Mouse (Mus musculus) mature B cell (primary cell): ENCODE results near the gene Sh3gl2.

ENCODE experiments used
- in situ Hi-C: fragments of 300-500 bp; cut with MboI; formaldehyde crosslinking; loops from 2 replicates; pipeline ENCODE4 v1.14.3; 2019

Sh3gl2 gene

DNA sequence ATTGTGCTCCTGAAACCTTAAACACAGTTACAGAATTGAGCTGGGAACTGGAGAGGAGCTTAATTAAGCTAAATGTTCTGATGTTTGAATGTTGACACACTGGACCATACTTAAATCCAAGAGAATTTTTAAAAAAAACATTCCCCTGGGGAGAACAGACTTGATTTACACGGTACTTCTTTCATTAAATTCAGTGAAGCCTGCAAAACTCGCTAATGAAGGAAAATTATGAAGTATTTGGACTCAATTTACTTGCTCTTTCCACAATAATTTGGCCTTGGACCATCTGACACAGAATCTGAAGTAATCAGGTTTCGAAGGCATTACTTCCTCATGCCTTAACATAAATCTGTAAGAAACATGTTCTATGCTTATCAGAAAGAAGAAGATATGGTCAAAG is 408.4 kb downstream of the Sh3gl2 start:
- in situ Hi-C loops = no loop called here

DNA sequence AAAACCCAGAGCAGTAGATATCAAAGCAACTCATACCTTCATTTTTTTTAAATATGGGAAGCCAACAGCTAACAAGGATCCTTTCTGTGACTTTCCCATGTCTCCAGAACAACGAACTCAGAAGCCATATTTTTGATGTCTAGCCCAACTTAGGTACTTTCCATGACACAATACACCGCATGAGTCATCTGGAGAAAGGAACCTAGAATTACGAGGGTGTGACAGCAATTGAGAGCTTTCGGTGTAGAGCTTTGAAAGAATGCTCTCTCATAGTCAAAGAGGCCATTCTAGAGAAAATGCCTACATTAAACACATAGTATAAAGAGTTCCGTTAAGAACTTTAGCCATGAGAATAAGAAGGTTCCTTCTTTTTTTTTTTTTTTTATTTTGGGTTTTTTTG is 413.8 kb downstream of the Sh3gl2 start:
- in situ Hi-C loops = no loop called here

DNA sequence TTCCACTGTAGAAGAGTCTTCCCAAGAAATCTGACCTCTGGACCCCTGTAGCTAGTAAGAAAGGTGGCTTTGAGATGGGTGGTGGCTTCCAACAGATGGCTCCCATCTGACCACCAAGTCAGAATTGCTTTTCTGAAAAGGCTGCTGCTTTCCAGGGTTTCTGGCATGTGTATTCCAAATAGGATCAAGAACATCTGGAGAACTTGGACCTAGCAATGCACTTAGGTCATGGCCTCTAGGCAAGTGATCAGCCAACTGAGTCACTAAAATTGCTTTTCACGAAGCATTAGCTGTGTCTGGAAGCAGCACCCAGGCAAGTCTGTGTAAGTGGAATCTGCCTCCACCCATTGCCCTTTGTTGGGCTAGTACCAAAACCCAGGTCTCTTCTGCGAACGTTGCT is 414.3 kb downstream of the Sh3gl2 start:
- in situ Hi-C loops = no loop called here

DNA sequence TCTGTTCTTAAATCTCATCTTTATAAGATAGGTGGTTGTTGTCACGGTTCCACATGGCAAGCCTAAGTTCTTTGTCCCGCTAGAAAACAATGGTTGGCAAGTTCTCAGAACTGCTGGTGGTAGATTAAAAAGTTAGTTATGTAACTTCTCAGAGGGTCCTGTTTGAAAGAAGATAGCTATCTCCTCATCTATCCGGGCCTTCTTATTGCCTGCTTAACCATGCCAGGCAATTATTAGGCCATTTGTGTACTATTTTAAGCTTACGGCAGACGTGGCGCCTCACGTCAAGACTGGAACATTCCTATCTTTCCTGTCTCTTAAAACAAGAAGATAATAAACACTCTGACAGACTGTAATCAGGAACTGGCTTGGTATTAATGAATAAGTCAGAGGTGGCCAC is 424.5 kb downstream of the Sh3gl2 start:
- in situ Hi-C loops = no loop called here

DNA sequence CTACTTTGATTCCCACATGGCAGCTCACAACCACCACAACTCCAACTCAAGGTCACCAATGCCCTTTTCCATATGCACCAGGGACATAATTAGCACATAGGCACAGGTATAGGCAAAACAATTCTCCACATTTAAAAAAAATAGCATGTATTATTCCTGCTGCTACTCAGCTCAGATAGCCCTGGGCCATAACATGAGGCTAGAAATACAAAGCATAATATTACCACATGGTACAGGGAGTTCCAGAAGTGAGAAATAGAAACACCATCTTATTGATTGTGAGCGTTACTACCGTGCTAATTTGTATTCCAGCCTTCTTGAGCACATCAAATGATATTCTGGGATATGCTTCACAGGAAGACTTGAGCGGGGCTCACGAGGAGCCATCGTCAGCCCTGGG is 464.3 kb downstream of the Sh3gl2 start:
- in situ Hi-C loops = no loop called here

DNA sequence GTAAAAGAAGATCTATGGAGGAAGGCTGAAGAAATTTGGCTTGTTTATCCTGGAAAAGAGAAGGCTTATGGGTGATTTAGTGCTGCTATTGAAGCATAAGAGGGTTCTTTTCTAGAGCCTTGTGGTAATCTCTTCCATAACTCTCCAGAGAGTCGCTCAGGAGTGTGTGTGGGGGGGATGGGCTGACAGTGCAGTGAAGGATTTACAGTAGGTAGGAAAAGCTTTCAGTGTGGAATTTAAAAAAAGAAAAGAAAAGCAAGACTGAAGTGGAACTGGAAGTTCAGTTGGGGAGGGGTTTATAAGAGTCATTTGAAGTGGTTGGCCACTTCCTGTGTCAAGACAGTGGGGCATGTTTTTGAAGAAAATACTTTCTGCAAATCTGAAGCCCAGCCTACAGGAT is 464.8 kb downstream of the Sh3gl2 start:
- in situ Hi-C loops = no loop called here

DNA sequence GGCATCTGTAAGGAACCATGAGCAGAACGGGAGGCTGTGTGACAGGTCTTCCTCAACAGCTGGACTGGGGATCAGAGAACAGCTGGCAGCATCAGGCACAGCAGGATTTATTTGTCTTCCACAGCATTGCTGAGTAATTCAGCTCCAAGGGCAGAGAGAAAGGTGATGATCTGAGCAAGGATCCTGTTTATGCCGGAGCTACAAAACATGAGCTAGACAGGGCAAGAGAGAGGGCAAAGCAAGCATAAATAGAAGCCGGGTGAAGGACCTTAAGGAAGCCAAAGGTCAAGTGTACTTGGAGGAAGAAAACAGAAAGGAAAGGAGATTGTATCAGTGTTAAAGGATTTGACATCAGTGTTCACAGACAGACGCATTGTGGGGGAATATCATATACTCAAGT is 467.4 kb downstream of the Sh3gl2 start:
- in situ Hi-C loops = no loop called here

DNA sequence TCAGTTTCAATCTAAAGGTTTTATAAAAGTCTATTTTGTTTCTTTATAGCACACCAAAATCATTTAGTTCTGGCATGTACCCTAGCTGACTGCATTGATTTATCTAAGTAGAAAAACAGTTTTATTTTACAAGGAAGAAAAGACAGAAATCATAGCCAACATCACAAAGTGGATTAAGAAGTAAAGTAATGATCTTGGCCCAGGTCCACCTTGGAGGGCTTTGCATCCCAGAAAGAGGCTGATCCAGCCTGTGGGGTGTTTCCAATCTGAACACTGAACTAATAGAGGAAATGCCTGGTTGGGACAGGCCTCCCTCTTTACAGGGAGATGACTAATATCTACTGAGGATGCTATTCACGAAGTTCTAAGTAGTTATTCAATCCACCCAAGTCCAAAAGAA is 472.7 kb downstream of the Sh3gl2 start:
- in situ Hi-C loops = no loop called here

DNA sequence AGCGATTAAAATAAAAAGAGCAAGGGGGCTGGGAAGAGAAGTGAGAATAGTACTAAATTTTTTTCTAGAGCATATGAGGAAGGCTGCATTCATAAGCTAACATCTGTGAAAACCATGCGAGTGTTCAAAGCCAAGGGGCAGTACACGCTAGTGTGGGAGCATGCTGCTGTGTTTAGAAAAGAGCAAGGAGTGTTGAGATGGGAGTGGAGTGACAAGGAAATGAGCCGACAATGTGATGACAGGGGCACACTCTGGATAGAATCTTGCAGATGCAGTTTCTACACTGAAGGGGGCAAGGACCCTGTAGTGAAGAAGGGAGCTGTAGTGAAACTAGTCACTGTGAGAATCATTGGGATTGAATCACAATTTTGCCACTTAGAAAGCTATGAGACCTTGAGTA is 481.2 kb downstream of the Sh3gl2 start:
- in situ Hi-C loops = no loop called here
